Mouse (Mus musculus): Measurements from ENCODE around the gene Plppr4. TPM values are rescaled to one million over a fixed set of nuclear protein-coding genes. Genes with fewer than 3 reads are reported as not detected.

Plppr4 gene
- total RNA-seq, 2 experiments from 2014 or later, result 0.18 to 0.45 TPM

DNA sequence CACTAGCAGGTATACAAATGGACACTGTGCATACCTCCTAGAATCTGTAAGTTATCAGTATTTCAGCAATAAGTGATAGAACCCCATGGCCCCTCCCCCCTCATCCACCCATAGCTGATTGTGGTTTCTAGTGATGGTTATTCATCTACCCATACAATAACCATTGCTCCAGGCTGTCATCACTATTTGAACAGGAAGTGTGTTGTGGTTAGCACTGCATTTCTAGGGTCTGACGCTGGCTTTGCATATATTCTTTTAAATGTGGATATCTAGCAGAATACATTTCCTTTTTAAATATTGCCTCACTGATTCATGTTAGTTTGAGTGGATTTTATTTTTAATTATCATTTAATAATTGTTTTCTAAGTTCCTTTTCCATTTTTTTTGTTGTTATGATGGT lies 62.9 kb downstream of the Plppr4 start:
- ATAC-seq (ENCODE audit: poor library complexity, severe bottlenecking), result peak; percentile 83

DNA sequence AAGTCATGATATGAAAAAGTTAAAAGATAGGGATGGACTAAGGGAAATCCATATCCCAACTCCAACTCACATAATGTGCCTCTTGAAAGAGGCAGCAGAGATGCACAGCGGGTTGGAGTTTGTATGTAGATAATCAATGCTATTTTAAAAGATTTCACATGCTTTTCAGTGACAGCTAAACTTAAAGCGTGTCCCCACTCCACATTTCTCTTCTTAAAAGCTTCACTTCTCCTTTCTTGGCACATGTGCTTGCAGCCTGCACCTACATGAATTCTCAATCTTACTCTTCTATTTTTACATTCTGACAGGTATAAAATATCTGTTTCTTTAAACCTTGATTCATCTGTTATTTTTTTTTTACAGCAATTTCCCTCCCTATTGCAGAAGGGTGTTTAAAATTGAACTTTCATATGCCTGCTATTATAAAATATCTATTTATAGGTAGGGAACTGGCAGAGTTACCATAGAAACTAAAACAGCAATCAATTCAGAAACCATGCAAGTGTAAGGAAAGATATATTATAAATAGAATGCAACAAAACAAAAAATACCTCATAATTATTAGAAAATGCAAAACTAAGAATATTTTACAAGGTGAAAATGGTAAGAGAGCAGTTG lies 66.3 kb downstream of the Plppr4 start:
- peak; percentile 82 for ATAC-seq (ENCODE audit: poor library complexity, severe bottlenecking)

Other genes starting within 250 kb of the Plppr4 start
- gene Plppr5, start 214.0 kb upstream of the Plppr4 start, total RNA-seq (2015), result not detected in 2 replicates
- gene Plppr5, start 214.0 kb upstream of the Plppr4 start, total RNA-seq (2017), result not detected in 2 replicates